In genomic region chr5:135693281-135693853, GRCm38 (mm10) we compare ENCODE assay signal across 18 mouse cellular contexts. TPM values are rescaled to one million over a fixed set of nuclear protein-coding genes. Genes with fewer than 3 reads are reported as not detected.
DNase-seq lines count a peak whose midpoint lies in the region; ATAC-seq and TF ChIP-seq lines count a peak whose summit lies in the region.
"Had no signal": no experiment of that assay in that cellular context is flagged by ENCODE, and none has a peak within 500 bp of the region (broad histone marks: within the 10 kb centered on the region; RNA-seq: fewer than 3 reads in every experiment).

No protein-coding gene starts in this region.

- intact Hi-C loops in gastrocnemius, adult 2 months (cut with DNase I): loop anchor here (5.0 kb wide), 1 partner anchor 34 kb away; no protein-coding TSS in a partner anchor

- ATAC-seq in heart, embryonic 11.5 days (replicated peaks; ENCODE audit: insufficient number of reproducible peaks, low FRiP score, low TSS enrichment): no peak
- ATAC-seq: forebrain, embryonic 15.5 days had no signal

- H3K9ac ChIP-seq in heart, embryonic 11.5 days (ENCODE audit: low read depth, low read length): no peak overlapping the region
- H3K9ac ChIP-seq: forebrain, embryonic 15.5 days; heart, embryonic 12.5 days; hindbrain, embryonic 12.5 days; lung, embryonic 14.5 days; neural tube, embryonic 13.5 days had no signal

- no peak overlapping the region for H3K4me2 ChIP-seq in heart, embryonic 11.5 days
- H3K4me2 ChIP-seq: forebrain, embryonic 15.5 days; heart, embryonic 12.5 days; hindbrain, embryonic 12.5 days; lung, embryonic 14.5 days; neural tube, embryonic 13.5 days had no signal

- TF ChIP-seq CTCF in gastrocnemius, adult 2 months (IDR thresholded peaks at IDR 0.05): no peak

- peak; percentile 54 for DNase-seq in gastrocnemius, adult 2 months
- no peak for DNase-seq in gastrocnemius, postnatal 25 days
- peak; percentile 35 for DNase-seq in 3T3-L1 (ENCODE audit: low read depth, low spot score)
- peak; percentile 64 to 68 for DNase-seq in adrenal gland, postnatal 36 days
- DNase-seq in kidney, postnatal 36 days: peak; percentile 89 to 94
- no peak for DNase-seq in spleen, postnatal 10 days (ENCODE audit: low spot score in 2 of 2)
- DNase-seq in embryo, embryonic 11 days: no peak
- DNase-seq: cerebellum, postnatal 10 days; heart, postnatal 14 days; lung, embryonic 14.5 days; midbrain, embryonic 14.5 days; thymus, postnatal 25 days had no signal

- H3K27ac ChIP-seq in gastrocnemius, adult 2 months: peak overlapping the region; percentile 43; the same call in 1 of the 2 replicates
- H3K27ac ChIP-seq in heart, embryonic 11.5 days (ENCODE audit: low read depth, low read length): no peak overlapping the region
- H3K27ac ChIP-seq: forebrain, embryonic 15.5 days; hindbrain, embryonic 12.5 days; neural tube, embryonic 13.5 days had no signal

- peaks cover 12% of the 10 kb centered on the region for H3K4me1 ChIP-seq in heart, embryonic 11.5 days (ENCODE audit: control insufficient read depth, insufficient read depth, low read length)

- no peaks in the 10 kb centered on the region for H3K9me3 ChIP-seq in heart, embryonic 11.5 days (replicated peaks; ENCODE audit: control insufficient read depth, low read length)
- H3K9me3 ChIP-seq: forebrain, embryonic 15.5 days; heart, embryonic 12.5 days; hindbrain, embryonic 12.5 days; megakaryocyte, embryonic 14.5 days; neural tube, embryonic 13.5 days had no signal

- H3K4me3 ChIP-seq in gastrocnemius, adult 2 months: no peak overlapping the region
- no peak overlapping the region for H3K4me3 ChIP-seq in heart, embryonic 11.5 days (ENCODE audit: low read depth, low read length)
- H3K4me3 ChIP-seq: forebrain, embryonic 15.5 days; heart, embryonic 12.5 days; hindbrain, embryonic 12.5 days; megakaryocyte, embryonic 14.5 days; neural tube, embryonic 13.5 days had no signal

- no peaks in the 10 kb centered on the region for H3K27me3 ChIP-seq in heart, embryonic 11.5 days (ENCODE audit: control insufficient read depth, insufficient read depth, low read length)
- H3K27me3 ChIP-seq: forebrain, embryonic 15.5 days; heart, embryonic 12.5 days; hindbrain, embryonic 12.5 days; megakaryocyte, embryonic 14.5 days; neural tube, embryonic 13.5 days had no signal

- 93% methylated on average over 5 of the region's 5 CpGs for WGBS in heart, embryonic 11.5 days (ENCODE audit: insufficient replicate concordance)

- H3K36me3 ChIP-seq in heart, embryonic 11.5 days (ENCODE audit: control insufficient read depth, insufficient read depth, low read length): no peaks in the 10 kb centered on the region
- H3K36me3 ChIP-seq: forebrain, embryonic 15.5 days; neural tube, embryonic 13.5 days had no signal

RNA-seq across cellular contexts. Expression of gene Por, which starts 23.5 kb away (rescaled TPM):
- 10 to 100 TPM; 31.4 to 32.7 TPM for total RNA-seq in gastrocnemius, adult 2 months (2021)
- total RNA-seq in gastrocnemius, postnatal 25 days (2021): 10 to 100 TPM; 23.5 to 39.7 TPM
- total RNA-seq in adrenal gland, postnatal 36 days (2021): 100 to 1,000 TPM; 300 to 324 TPM
- polyA plus RNA-seq in heart, embryonic 11.5 days (2014; fragmentation: Nextera tagmentation; extraction: Ambion mirVana): 32.4 and 37.4 TPM in 2 replicates

RNA-seq across cellular contexts. Expression of gene Tmem120a, which starts 50.9 kb away (rescaled TPM):
- 1 to 10 TPM; 7.6 to 8.3 TPM for total RNA-seq in gastrocnemius, adult 2 months (2021)
- total RNA-seq in gastrocnemius, postnatal 25 days (2021): 10 to 100 TPM in 1 of 2 experiments, 1 to 10 TPM in 1; 5.6 to 10.5 TPM
- total RNA-seq in adrenal gland, postnatal 36 days (2021): 10 to 100 TPM; 55.5 to 59.9 TPM
- polyA plus RNA-seq in heart, embryonic 11.5 days (2014; fragmentation: Nextera tagmentation; extraction: Ambion mirVana): 31.3 and 34.7 TPM in 2 replicates

Comparison
In these comparisons a context has a peak if more than half of its experiments do, and no peak if none do; other contexts are left out.
1. DNase-seq: peak in gastrocnemius, adult 2 months (single experiment), 3T3-L1 (single experiment), adrenal gland, postnatal 36 days (2 of 2) and kidney, postnatal 36 days (2 of 2); none in gastrocnemius, postnatal 25 days (single experiment), spleen, postnatal 10 days (0 of 2) and embryo, embryonic 11 days (single experiment).
2. RNA of gene Por, which starts 23.5 kb away (total RNA-seq): 300 to 324 TPM in adrenal gland, postnatal 36 days; 23.5 to 39.7 TPM in gastrocnemius, postnatal 25 days and 31.4 to 32.7 TPM in gastrocnemius, adult 2 months; every median in the first group is over 4 times any median in the second.
3. RNA of gene Tmem120a, which starts 50.9 kb away (total RNA-seq): 55.5 to 59.9 TPM in adrenal gland, postnatal 36 days; 5.6 to 10.5 TPM in gastrocnemius, postnatal 25 days and 7.6 to 8.3 TPM in gastrocnemius, adult 2 months; every median in the first group is over 4 times any median in the second.